9 mouse cellular contexts compared by ENCODE assay signal in the genomic region with DNA sequence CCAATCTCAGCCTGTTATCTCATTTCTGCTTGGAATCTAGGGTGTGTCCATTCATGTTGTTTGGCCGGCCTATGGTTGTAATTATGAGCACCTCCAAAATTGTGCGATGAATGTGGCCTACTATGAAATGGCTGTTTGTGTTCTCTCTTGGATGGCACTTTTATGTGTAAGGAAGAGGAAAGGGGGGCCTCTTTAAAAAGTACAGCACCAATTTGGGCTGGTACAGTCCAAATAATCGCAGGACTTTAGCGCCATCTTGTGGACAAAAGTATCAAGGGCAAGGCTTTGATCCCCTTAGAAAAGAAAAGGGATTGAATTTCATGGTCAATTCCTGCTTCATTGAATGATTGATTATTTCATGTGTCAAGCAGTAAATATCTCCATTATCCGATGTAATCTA. TPM values are rescaled to one million over a fixed set of nuclear protein-coding genes. Genes with fewer than 3 reads are reported as not detected.
DNase-seq lines count a peak whose midpoint lies in the region; ATAC-seq and TF ChIP-seq lines count a peak whose summit lies in the region.
"Had no signal": no experiment of that assay in that cellular context is flagged by ENCODE, and none has a peak within 500 bp of the region (broad histone marks: within the 10 kb centered on the region; RNA-seq: fewer than 3 reads in every experiment).

No protein-coding gene starts in this region.

- no peak for ATAC-seq in kidney, embryonic 16.5 days (ENCODE audit: low FRiP score, low TSS enrichment)
- no peak for ATAC-seq in embryonic facial prominence, embryonic 11.5 days (replicated peaks; ENCODE audit: insufficient number of reproducible peaks, low FRiP score, low TSS enrichment, low read depth)
- peak; percentile 75; the same call in 1 of the 2 replicates for ATAC-seq in hindbrain, embryonic 16.5 days
- peak; percentile 71; the same call in 1 of the 2 replicates for ATAC-seq in neural tube, embryonic 13.5 days (ENCODE audit: low read depth)

- no peak for TF ChIP-seq POLR2A in kidney, adult 2 months (IDR thresholded peaks at IDR 0.05; ENCODE audit: low read depth, low read length)

- no peak for TF ChIP-seq CTCF in kidney, adult 2 months (conservative IDR thresholded peaks at IDR 0.05; ENCODE audit: insufficient read depth, insufficient read length, low read depth, low read length)

- 15% methylated on average over 5 of the region's 5 CpGs for WGBS in kidney, adult 2 months
- 16% methylated on average over 5 of the region's 5 CpGs for WGBS in kidney, embryonic 16.5 days
- WGBS in embryonic facial prominence, embryonic 11.5 days: 16% methylated on average over 5 of the region's 5 CpGs
- WGBS in hindbrain, embryonic 16.5 days: 10% methylated on average over 5 of the region's 5 CpGs
- 15% methylated on average over 5 of the region's 5 CpGs for WGBS in neural tube, embryonic 13.5 days

- H3K36me3 ChIP-seq in kidney, adult 2 months (ENCODE audit: control insufficient read depth, insufficient read depth, low read length): no peaks in the 10 kb centered on the region
- no peaks in the 10 kb centered on the region for H3K36me3 ChIP-seq in kidney, embryonic 16.5 days (ENCODE audit: insufficient read depth, low read length)
- H3K36me3 ChIP-seq in embryonic facial prominence, embryonic 11.5 days (replicated peaks; ENCODE audit: control insufficient read depth, insufficient read depth, low read depth, low read length): no peaks in the 10 kb centered on the region
- no peaks in the 10 kb centered on the region for H3K36me3 ChIP-seq in hindbrain, embryonic 16.5 days (ENCODE audit: control insufficient read depth, insufficient read depth, low read length)
- no peaks in the 10 kb centered on the region for H3K36me3 ChIP-seq in neural tube, embryonic 13.5 days
- H3K36me3 ChIP-seq: embryonic facial prominence, embryonic 12.5 days had no signal

- intact Hi-C loops in left cerebral cortex, postnatal 4 days (cut with DNase I): loop anchor here (1.0 to 2.0 kb wide), 2 partner anchors 806 to 852 kb away; no protein-coding TSS in a partner anchor

- no peak overlapping the region for H3K4me3 ChIP-seq in kidney, adult 2 months (ENCODE audit: insufficient read depth, low read depth, low read length)
- H3K4me3 ChIP-seq in kidney, embryonic 16.5 days (ENCODE audit: low read length): no peak overlapping the region
- no peak overlapping the region for H3K4me3 ChIP-seq in embryonic facial prominence, embryonic 11.5 days (ENCODE audit: low read depth, low read length)
- no peak overlapping the region for H3K4me3 ChIP-seq in hindbrain, embryonic 16.5 days (ENCODE audit: low read length)
- H3K4me3 ChIP-seq in neural tube, embryonic 13.5 days: no peak overlapping the region
- H3K4me3 ChIP-seq: embryonic facial prominence, embryonic 12.5 days had no signal

- no peaks in the 10 kb centered on the region for H3K27me3 ChIP-seq in kidney, adult 2 months (replicated peaks; ENCODE audit: control insufficient read depth, insufficient read depth, low read length)
- no peaks in the 10 kb centered on the region for H3K27me3 ChIP-seq in kidney, embryonic 16.5 days (ENCODE audit: insufficient read depth, low read length)
- H3K27me3 ChIP-seq in embryonic facial prominence, embryonic 11.5 days (ENCODE audit: control insufficient read depth, insufficient read depth, low read length): no peaks in the 10 kb centered on the region
- no peaks in the 10 kb centered on the region; the same call in 1 of the 2 replicates for H3K27me3 ChIP-seq in hindbrain, embryonic 16.5 days (replicated peaks; ENCODE audit: control insufficient read depth, insufficient read depth, low read length)
- peaks cover 24% of the 10 kb centered on the region; the same call in 1 of the 2 replicates for H3K27me3 ChIP-seq in neural tube, embryonic 13.5 days

- DNase-seq in kidney, adult 2 months: peak; percentile 43
- DNase-seq in adrenal gland, postnatal 36 days: peak; percentile 18 to 33
- peak; percentile 86 for DNase-seq in embryonic facial prominence, embryonic 11.5 days (ENCODE audit: low spot score)
- peak; percentile 55 for DNase-seq in left cerebral cortex, postnatal 4 days
- no peak for DNase-seq in spleen, adult 18-20 months

- no peak overlapping the region for H3K27ac ChIP-seq in kidney, adult 2 months (ENCODE audit: insufficient read depth, low read depth, low read length)
- H3K27ac ChIP-seq in kidney, embryonic 16.5 days (ENCODE audit: low read length): no peak overlapping the region
- H3K27ac ChIP-seq in embryonic facial prominence, embryonic 11.5 days (replicated peaks; ENCODE audit: low read depth, low read length): no peak overlapping the region
- no peak overlapping the region for H3K27ac ChIP-seq in hindbrain, embryonic 16.5 days (ENCODE audit: low read depth, low read length)
- H3K27ac ChIP-seq in neural tube, embryonic 13.5 days (replicated peaks): no peak overlapping the region
- H3K27ac ChIP-seq: embryonic facial prominence, embryonic 12.5 days had no signal

- peaks cover 4% of the 10 kb centered on the region; the same call in 1 of the 2 replicates for H3K9me3 ChIP-seq in kidney, embryonic 16.5 days (ENCODE audit: low read length)
- H3K9me3 ChIP-seq in embryonic facial prominence, embryonic 11.5 days (replicated peaks; ENCODE audit: control insufficient read depth, low read length): no peaks in the 10 kb centered on the region
- H3K9me3 ChIP-seq in hindbrain, embryonic 16.5 days (ENCODE audit: control insufficient read depth, low read length): no peaks in the 10 kb centered on the region; the same call in 1 of the 2 replicates
- H3K9me3 ChIP-seq in neural tube, embryonic 13.5 days: no peaks in the 10 kb centered on the region
- H3K9me3 ChIP-seq: embryonic facial prominence, embryonic 12.5 days had no signal

- no peak overlapping the region for H3K4me2 ChIP-seq in kidney, embryonic 16.5 days (replicated peaks; ENCODE audit: low read depth, low read length)
- no peak overlapping the region for H3K4me2 ChIP-seq in embryonic facial prominence, embryonic 11.5 days (ENCODE audit: low read depth, low read length)
- peak overlapping the region; percentile 21 for H3K4me2 ChIP-seq in hindbrain, embryonic 16.5 days (ENCODE audit: low read length)
- no peak overlapping the region for H3K4me2 ChIP-seq in neural tube, embryonic 13.5 days
- H3K4me2 ChIP-seq: embryonic facial prominence, embryonic 12.5 days had no signal

- H3K4me1 ChIP-seq in kidney, adult 2 months (ENCODE audit: control insufficient read depth, insufficient read depth, low read length): no peaks in the 10 kb centered on the region
- H3K4me1 ChIP-seq in kidney, embryonic 16.5 days (ENCODE audit: insufficient read depth, low read length): no peaks in the 10 kb centered on the region
- no peaks in the 10 kb centered on the region for H3K4me1 ChIP-seq in embryonic facial prominence, embryonic 11.5 days (ENCODE audit: control insufficient read depth, insufficient read depth, low read length)
- no peaks in the 10 kb centered on the region; the same call in 1 of the 2 replicates for H3K4me1 ChIP-seq in hindbrain, embryonic 16.5 days (ENCODE audit: control insufficient read depth, insufficient read depth, low read depth, low read length)
- H3K4me1 ChIP-seq in neural tube, embryonic 13.5 days (replicated peaks): no peaks in the 10 kb centered on the region
- H3K4me1 ChIP-seq: embryonic facial prominence, embryonic 12.5 days had no signal

- H3K9ac ChIP-seq in kidney, embryonic 16.5 days (replicated peaks; ENCODE audit: low read length): no peak overlapping the region
- no peak overlapping the region for H3K9ac ChIP-seq in embryonic facial prominence, embryonic 11.5 days (replicated peaks; ENCODE audit: low read length)
- H3K9ac ChIP-seq in hindbrain, embryonic 16.5 days (ENCODE audit: low read depth, low read length): no peak overlapping the region
- no peak overlapping the region for H3K9ac ChIP-seq in neural tube, embryonic 13.5 days
- H3K9ac ChIP-seq: embryonic facial prominence, embryonic 12.5 days had no signal

RNA-seq across cellular contexts. Expression of a gene that starts 46.3 kb away (rescaled TPM):
- polyA plus RNA-seq in kidney, adult 2 months (2012; rRNA removed): 0.14 TPM in 2 replicates
- 12.3 and 13.6 TPM in 2 replicates for polyA plus RNA-seq in kidney, embryonic 16.5 days (2015; fragmentation: Nextera tagmentation; extraction: Ambion mirVana)
- 1 to 10 TPM; 3.8 to 5.0 TPM for total RNA-seq in adrenal gland, postnatal 36 days (2021)
- polyA plus RNA-seq in embryonic facial prominence, embryonic 11.5 days (2014; fragmentation: Nextera tagmentation; extraction: Ambion mirVana): 24.5 and 25.2 TPM in 2 replicates
- polyA plus RNA-seq in hindbrain, embryonic 16.5 days (2015; fragmentation: Nextera tagmentation; extraction: Ambion mirVana): 178 and 181 TPM in 2 replicates
- total RNA-seq in left cerebral cortex, postnatal 4 days (2021): 100 to 1,000 TPM; 415 to 438 TPM
- polyA plus RNA-seq in neural tube, embryonic 13.5 days (2015; fragmentation: Nextera tagmentation; extraction: Ambion mirVana): 166 and 181 TPM in 2 replicates

Comparison
In these comparisons a context has a peak if more than half of its experiments do, and no peak if none do; other contexts are left out.
1. RNA of a gene that starts 46.3 kb away (polyA plus RNA-seq): 178 to 181 TPM in hindbrain, embryonic 16.5 days, 166 to 181 TPM in neural tube, embryonic 13.5 days, 24.5 to 25.2 TPM in embryonic facial prominence, embryonic 11.5 days and 12.3 to 13.6 TPM in kidney, embryonic 16.5 days; 0.14 TPM in kidney, adult 2 months; every median in the first group is over 10 times any median in the second.
2. DNase-seq: peak in kidney, adult 2 months (single experiment), adrenal gland, postnatal 36 days (2 of 2), embryonic facial prominence, embryonic 11.5 days (single experiment) and left cerebral cortex, postnatal 4 days (single experiment); none in spleen, adult 18-20 months (0 of 2).
3. ATAC-seq: peak in hindbrain, embryonic 16.5 days (single experiment) and neural tube, embryonic 13.5 days (single experiment); none in kidney, embryonic 16.5 days (single experiment) and embryonic facial prominence, embryonic 11.5 days (single experiment).